Mouse (Mus musculus) left cerebral cortex, postnatal 10 days (tissue): ENCODE results near the gene Nectin4. TPM values are rescaled to one million over a fixed set of nuclear protein-coding genes. Genes with fewer than 3 reads are reported as not detected.
A peak's percentile ranks its signal among the peaks of the same experiment; 100 is the strongest.

Source experiments
- DNase-seq, 2 experiments: peaks; one replicate each; pipeline ENCODE4 v3.0.0; 2021 to 2022; ENCODE audit warnings: low spot score in 2 of 2, mixed read lengths in 1 of 2; ENCODE audit errors: extremely low spot score in 1 of 2
- intact Hi-C: fragments of 180-260 bp; cut with DNase I; formaldehyde crosslinking; loops from one replicate; pipeline ENCODE4 v1.15.1; 2025
- total RNA-seq, 2 experiments: library from RNA; stranded (reverse); gene quantifications; 2 replicates each; pipeline ENCODE4 v1.2.3; 2021

The Nectin4 gene
- total RNA-seq, 2 experiments from 2014 or later, result 1.4 TPM

DNA sequence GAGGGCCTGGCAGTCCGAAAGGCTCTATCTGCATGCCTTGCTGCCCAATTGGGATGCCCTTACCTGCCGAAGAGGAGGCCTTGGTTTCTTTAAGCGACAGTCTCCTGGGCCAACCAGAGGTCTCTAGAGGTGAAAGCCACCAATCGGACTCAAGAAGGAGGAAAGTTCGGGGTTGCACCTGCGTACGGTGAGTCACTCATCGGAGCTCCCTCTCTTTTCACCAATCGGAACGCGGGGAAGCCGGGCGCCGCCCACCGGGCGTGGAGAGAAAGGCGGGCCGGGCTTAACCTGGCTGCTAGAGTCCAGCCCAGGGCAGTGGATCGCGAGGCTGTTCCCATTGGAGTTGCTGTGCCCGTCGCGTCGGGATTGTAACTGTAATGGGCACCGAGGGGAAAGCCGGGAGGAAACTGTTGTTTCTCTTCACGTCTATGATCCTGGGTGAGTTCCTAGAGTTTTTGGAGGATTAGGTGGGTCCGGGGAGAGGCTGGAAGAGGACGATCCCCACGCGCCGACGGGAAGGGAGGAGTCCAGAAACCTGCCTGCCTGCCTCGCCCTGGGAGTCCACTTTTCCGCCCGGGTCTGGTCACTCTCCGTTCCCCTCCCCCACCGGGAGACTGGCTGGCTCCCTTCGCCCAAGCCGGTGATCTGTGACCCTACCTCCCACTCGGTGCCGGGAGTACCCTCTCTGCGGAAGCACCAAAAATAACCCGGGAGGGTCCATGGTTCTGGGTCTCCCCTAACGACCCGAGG, 67.5 kb downstream of the Nectin4 start, which contains the start of gene F11r:
F11r (plus strand) TSS at position 272 of the 750 bp plus-strand sequence.
- peak in 1 of 2 experiments; percentile 82 for DNase-seq
- intact Hi-C loops, result no loop called here

Other genes starting within 250 kb of the Nectin4 start
- 100 to 1,000 TPM; 200 to 210 TPM for gene Sdhc, start 219.5 kb upstream of the Nectin4 start, total RNA-seq
- gene Mpz, start 219.4 kb upstream of the Nectin4 start, total RNA-seq, result not detected
- 10 to 100 TPM; 28.0 to 42.2 TPM for gene Pcp4l1, start 173.8 kb upstream of the Nectin4 start, total RNA-seq
- gene Nr1i3, start 156.1 kb upstream of the Nectin4 start, total RNA-seq, result not detected
- 10 to 100 TPM; 71.4 to 71.6 TPM for gene Tomm40l, start 147.6 kb upstream of the Nectin4 start, total RNA-seq
- gene Apoa2, start 145.0 kb upstream of the Nectin4 start, total RNA-seq, result 1 to 10 TPM; 2.5 to 3.9 TPM
- gene Fcer1g, start 135.7 kb upstream of the Nectin4 start, total RNA-seq, result 10 to 100 TPM; 11.9 to 13.4 TPM
- gene Adamts4, start 119.7 kb upstream of the Nectin4 start, total RNA-seq, result 1 to 10 TPM; 4.6 to 7.2 TPM
- 100 to 1,000 TPM; 243 to 255 TPM for gene Ndufs2, start 118.7 kb upstream of the Nectin4 start, total RNA-seq
- gene B4galt3, start 99.8 kb upstream of the Nectin4 start, total RNA-seq, result 10 to 100 TPM; 59.7 to 64.1 TPM
- 10 to 100 TPM; 20.4 to 21.8 TPM for gene Ppox, start 88.9 kb upstream of the Nectin4 start, total RNA-seq
- 10 to 100 TPM; 51.5 to 53.4 TPM for gene Usp21, start 82.1 kb upstream of the Nectin4 start, total RNA-seq
- 100 to 1,000 TPM; 110 to 114 TPM for gene Ufc1, start 75.1 kb upstream of the Nectin4 start, total RNA-seq
- gene Dedd, start 41.0 kb upstream of the Nectin4 start, total RNA-seq, result 10 to 100 TPM; 34.6 to 37.8 TPM
- 10 to 100 TPM; 38.5 to 41.0 TPM for gene Nit1, start 24.5 kb upstream of the Nectin4 start, total RNA-seq
- gene Pfdn2, start 24.4 kb upstream of the Nectin4 start, total RNA-seq, result 100 to 1,000 TPM in 1 of 2 experiments, 10 to 100 TPM in 1; 93.9 to 107 TPM
- gene Klhdc9, start 9.3 kb upstream of the Nectin4 start, total RNA-seq, result 1 to 10 TPM; 7.1 to 7.8 TPM
- 1 to 10 TPM; 2.0 to 2.1 TPM for gene Arhgap30, start 18.9 kb downstream of the Nectin4 start, total RNA-seq
- 100 to 1,000 TPM; 110 to 119 TPM for gene Usf1, start 41.2 kb downstream of the Nectin4 start, total RNA-seq
- 1 to 10 TPM; 1.5 to 2.6 TPM for gene Tstd1, start 48.8 kb downstream of the Nectin4 start, total RNA-seq
- gene F11r, start 67.4 kb downstream of the Nectin4 start, total RNA-seq, result 1 to 10 TPM; 6.3 to 9.0 TPM
- 1 to 10 TPM; 4.6 to 5.5 TPM for gene Alyref2, start 133.4 kb downstream of the Nectin4 start, total RNA-seq
- not detected for gene Itln1, start 165.2 kb downstream of the Nectin4 start, total RNA-seq
- gene Cd244a, start 189.1 kb downstream of the Nectin4 start, total RNA-seq, result not detected
- not detected for gene Ly9, start 237.3 kb downstream of the Nectin4 start, total RNA-seq